Mouse (Mus musculus): ENCODE data around the gene Lysmd4. TPM values are rescaled to one million over a fixed set of nuclear protein-coding genes. Genes with fewer than 3 reads are reported as not detected.

The Lysmd4 gene
- polyA plus RNA-seq (2017; shearing (Covaris generic)): 10 to 100 TPM in 1 of 2 experiments, 1 to 10 TPM in 1; 8.5 to 11.9 TPM

GRCm38 (mm10) chr7:67222220-67222862, at the start of gene Lysmd4:
TSS of gene Lysmd4 (plus strand) at chr7:67222544.

Other genes with a start within 250 kb of the Lysmd4 start
- 10 to 100 TPM; 37.1 to 42.7 TPM for gene Mef2a, start 150.3 kb downstream of the Lysmd4 start, polyA plus RNA-seq (2017; shearing (Covaris generic))

All from activated CD4-positive, CD25-positive, alpha-beta regulatory T cell (primary cell).